Mouse (Mus musculus) retina, adult 2 months (tissue): ENCODE results near the gene Dapl1.
A peak's percentile ranks its signal among the peaks of the same experiment; 100 is the strongest.

Source experiments
- DNase-seq: peaks from one replicate; pipeline ENCODE4 v3.0.0-alpha.2; 2012; ENCODE audit warnings: low read depth, low spot score

Dapl1 gene

GRCm38 (mm10) chr2:59471051-59471948 lies 13.2 kb upstream of the Dapl1 start:
- no peak for DNase-seq

GRCm38 (mm10) chr2:59474336-59474735 lies 10.1 kb upstream of the Dapl1 start:
- DNase-seq, result no peak

GRCm38 (mm10) chr2:59485080-59485479 lies 627 bp downstream of the Dapl1 start:
- no peak for DNase-seq

- DNase-seq, result no peak
These were observed 1.2 kb downstream of the Dapl1 start for GRCm38 (mm10) chr2:59485657-59486056.

GRCm38 (mm10) chr2:59486196-59486845 lies 1.9 kb downstream of the Dapl1 start:
- no peak for DNase-seq

- DNase-seq, result no peak
These were observed 3.8 kb downstream of the Dapl1 start for GRCm38 (mm10) chr2:59488235-59488634.

- DNase-seq, result no peak
These were observed 5.9 kb downstream of the Dapl1 start for GRCm38 (mm10) chr2:59490353-59490752.

- DNase-seq, result no peak
These were observed 9.1 kb downstream of the Dapl1 start for GRCm38 (mm10) chr2:59493445-59494085.

- DNase-seq, result no peak
These were observed 14.7 kb downstream of the Dapl1 start for GRCm38 (mm10) chr2:59499146-59499545.

- no peak for DNase-seq
These were observed 15.3 kb downstream of the Dapl1 start for GRCm38 (mm10) chr2:59499717-59500116.

- DNase-seq, result no peak
These were observed 24.6 kb downstream of the Dapl1 start for GRCm38 (mm10) chr2:59509061-59509460.

GRCm38 (mm10) chr2:59510416-59510815 lies 26.0 kb downstream of the Dapl1 start:
- no peak for DNase-seq

GRCm38 (mm10) chr2:59510882-59511281 lies 26.4 kb downstream of the Dapl1 start:
- no peak for DNase-seq

GRCm38 (mm10) chr2:59520663-59521062 lies 36.2 kb downstream of the Dapl1 start:
- no peak for DNase-seq

GRCm38 (mm10) chr2:59522079-59522684 lies 37.7 kb downstream of the Dapl1 start:
- DNase-seq, result peak; percentile 45

- DNase-seq, result no peak
These were observed 39.1 kb downstream of the Dapl1 start for GRCm38 (mm10) chr2:59523526-59523925.

- DNase-seq, result no peak
These were observed 42.4 kb downstream of the Dapl1 start for GRCm38 (mm10) chr2:59526893-59527292.

GRCm38 (mm10) chr2:59529574-59530080 lies 45.2 kb downstream of the Dapl1 start:
- DNase-seq, result no peak

- no peak for DNase-seq
These were observed 46.4 kb downstream of the Dapl1 start for GRCm38 (mm10) chr2:59530811-59531210.

- DNase-seq, result no peak
These were observed 48.5 kb downstream of the Dapl1 start for GRCm38 (mm10) chr2:59532999-59533398.

- DNase-seq, result no peak
These were observed 49.1 kb downstream of the Dapl1 start for GRCm38 (mm10) chr2:59533504-59533903.
